Mouse (Mus musculus) stomach, embryonic 14.5 days (tissue): ENCODE data around the gene Dclk2. TPM values are rescaled to one million over a fixed set of nuclear protein-coding genes. Genes with fewer than 3 reads are reported as not detected.

Source experiments
- ATAC-seq: fragments of 200-750 bp; cut with Nextera tagmentation; 2 replicates; pipeline ENCODE4 v1.8.0; 2017; ENCODE audit warnings: low read depth, moderate TSS enrichment; ENCODE audit not compliant: insufficient number of reproducible peaks, insufficient read depth, low FRiP score
- H3K27ac ChIP-seq: fragments of 300-500 bp; sonication (generic); 2 replicates; pipeline ENCODE4 v1.5.1; 2014; ENCODE audit warnings: mild to moderate bottlenecking, low read length, moderate library complexity, mixed read lengths
- H3K27me3 ChIP-seq: fragments of 300-500 bp; sonication (generic); 2 replicates; pipeline ENCODE4 v1.6.1; 2014; ENCODE audit warnings: low read length, control low read depth, mixed read lengths; ENCODE audit not compliant: control insufficient read depth, insufficient read depth
- H3K36me3 ChIP-seq: fragments of 300-500 bp; sonication (generic); 2 replicates; pipeline ENCODE4 v1.6.1; 2014; ENCODE audit warnings: mild to moderate bottlenecking, control low read depth, low read length, moderate library complexity, mixed read lengths; ENCODE audit not compliant: control insufficient read depth, insufficient read depth
- H3K4me1 ChIP-seq: fragments of 300-500 bp; sonication (generic); 2 replicates; pipeline ENCODE4 v1.6.1; 2014; ENCODE audit warnings: low read length, control low read depth, mixed read lengths; ENCODE audit not compliant: control insufficient read depth, insufficient read depth
- H3K4me2 ChIP-seq: fragments of 300-500 bp; sonication (generic); replicated peaks from 2 replicates; pipeline ENCODE4 v1.6.1; 2014; ENCODE audit warnings: low read depth, low read length, control low read depth
- H3K4me3 ChIP-seq: fragments of 300-500 bp; sonication (generic); 2 replicates; pipeline ENCODE4 v1.5.1; 2014; ENCODE audit warnings: low read depth, low read length, control low read depth
- H3K9ac ChIP-seq: fragments of 300-500 bp; sonication (generic); replicated peaks from 2 replicates; pipeline ENCODE4 v1.6.1; 2014; ENCODE audit warnings: low read depth, mild to moderate bottlenecking, control low read depth, low read length, moderate library complexity, mixed read lengths
- H3K9me3 ChIP-seq: fragments of 300-500 bp; sonication (generic); 2 replicates; pipeline ENCODE4 v1.6.1; 2016; ENCODE audit warnings: low read depth, low read length, control low read depth; ENCODE audit not compliant: control insufficient read depth
- WGBS: fragments of 180-500 bp; shearing (Covaris S2); extraction: QIAGEN DNeasy Blood & Tissue Kit; methylation state at CpG from one replicate; pipeline ENCODE4 v1.1.7; 2014; 5-methylcytosine and 5-hydroxymethylcytosine counted together
- polyA plus RNA-seq: library from polyadenylated mRNA; unstranded; fragments of >200 nt; fragmentation: Nextera tagmentation; extraction: Ambion mirVana; gene quantifications from 2 replicates; pipeline ENCODE4 v1.2.1, GENCODE M21; 2014

The Dclk2 gene
- polyA plus RNA-seq, 1 experiment from 2014 or later: 6.7 TPM

DNA sequence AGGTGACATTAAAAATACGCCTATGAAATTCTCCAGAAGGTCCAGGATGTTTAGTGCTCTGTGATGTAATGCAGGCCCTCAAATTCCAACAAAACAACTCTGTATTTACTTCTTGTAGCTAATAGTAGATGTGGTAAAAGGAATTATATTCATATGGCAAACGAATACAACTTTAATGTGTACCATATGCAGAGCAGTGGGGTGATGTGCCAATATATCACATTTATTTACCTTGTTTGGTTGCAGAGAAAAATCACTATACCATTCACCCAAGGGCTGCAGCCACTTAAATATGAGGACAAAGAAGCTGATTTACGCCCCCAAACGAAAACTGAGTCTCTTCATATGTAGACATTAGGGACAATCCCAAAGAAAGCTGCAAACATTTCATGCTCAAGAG lies 158.2 kb downstream of the Dclk2 start:
- no peaks in the 10 kb centered on the region for H3K9me3 ChIP-seq
- H3K36me3 ChIP-seq: no peaks in the 10 kb centered on the region
- no peak overlapping the region for H3K27ac ChIP-seq
- H3K4me1 ChIP-seq: no peaks in the 10 kb centered on the region
- H3K4me3 ChIP-seq: no peak overlapping the region
- no peak for ATAC-seq
- no peaks in the 10 kb centered on the region for H3K27me3 ChIP-seq
- WGBS: 89% methylated on average over 4 of the region's 4 CpGs
- H3K9ac ChIP-seq: no peak overlapping the region
- H3K4me2 ChIP-seq: no peak overlapping the region

DNA sequence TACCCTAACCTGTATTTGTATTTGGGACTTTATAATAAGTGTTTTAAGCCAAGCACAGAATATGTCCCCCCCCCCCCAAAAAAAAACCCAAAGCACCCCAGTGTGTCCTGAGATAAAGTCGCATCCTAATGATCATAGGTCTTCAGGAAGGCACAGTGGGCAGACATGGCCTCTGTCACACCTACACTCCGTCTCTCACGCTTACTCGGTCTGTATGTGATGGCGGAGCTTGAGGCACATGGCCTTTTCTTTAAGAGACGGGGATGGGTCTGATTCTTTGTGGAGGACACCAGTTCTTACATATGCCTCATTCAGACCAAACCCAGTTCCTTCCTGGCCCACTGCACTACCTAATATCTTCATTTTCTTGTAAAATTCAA lies 158.6 kb downstream of the Dclk2 start:
- no peak overlapping the region for H3K9ac ChIP-seq
- no peak for ATAC-seq
- no peaks in the 10 kb centered on the region for H3K9me3 ChIP-seq
- no peaks in the 10 kb centered on the region for H3K4me1 ChIP-seq
- no peak overlapping the region for H3K27ac ChIP-seq
- no peaks in the 10 kb centered on the region for H3K36me3 ChIP-seq
- H3K27me3 ChIP-seq: no peaks in the 10 kb centered on the region
- no peak overlapping the region for H3K4me3 ChIP-seq
- WGBS: 91% methylated on average over 6 of the region's 6 CpGs
- H3K4me2 ChIP-seq: no peak overlapping the region

DNA sequence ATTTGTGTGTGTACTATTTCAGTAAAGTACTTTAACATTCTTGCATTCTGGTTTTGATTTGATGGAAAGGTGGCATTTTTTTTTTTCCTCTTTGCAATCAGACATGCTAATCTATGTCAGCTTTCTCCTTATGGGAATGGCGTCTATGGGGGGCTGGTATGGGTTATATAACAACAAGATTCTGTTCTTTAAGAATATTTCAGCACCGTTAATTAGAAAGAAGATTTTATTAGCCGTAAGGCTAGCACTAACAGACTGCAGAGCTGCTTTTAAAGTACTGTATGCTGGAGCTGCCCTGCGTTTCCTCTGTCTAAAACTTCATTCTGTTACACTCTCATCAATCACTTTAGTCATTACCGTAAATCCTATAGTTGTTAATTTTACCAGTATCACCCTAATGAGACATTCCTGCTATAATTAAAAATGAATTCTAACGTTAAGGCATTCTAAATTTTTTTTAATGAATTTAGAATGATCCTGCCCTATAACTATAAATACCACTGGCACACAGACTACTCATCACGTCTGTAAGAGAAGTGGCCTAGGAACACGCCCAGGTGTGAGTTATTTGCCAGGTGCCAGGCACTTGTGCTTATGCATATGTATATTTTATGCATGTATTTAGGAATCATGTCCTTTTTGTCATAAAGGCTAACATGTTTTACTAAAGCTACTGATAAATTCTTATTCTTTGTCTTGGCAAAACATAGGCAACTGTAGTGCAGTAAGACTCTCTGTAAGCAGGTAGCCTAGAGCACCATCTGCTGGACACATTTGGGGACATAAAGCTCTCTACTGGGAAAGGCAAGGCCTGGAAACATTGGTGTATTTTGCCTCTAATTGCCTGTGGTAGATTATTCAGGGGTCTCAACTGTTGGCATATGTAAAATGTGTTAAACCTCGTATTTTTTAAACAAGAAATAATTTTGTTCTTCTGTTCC lies 159.3 kb downstream of the Dclk2 start:
- Histone ChIP-seq H3K27me3 (no peaks in the 10 kb centered on the region), H3K4me2 (no peak overlapping the region), H3K4me1 (no peaks in the 10 kb centered on the region), H3K27ac (no peak overlapping the region), H3K4me3 (no peak overlapping the region), H3K9ac (no peak overlapping the region), H3K36me3 (no peaks in the 10 kb centered on the region), H3K9me3 (no peaks in the 10 kb centered on the region)
- no peak for ATAC-seq
- WGBS: 66% methylated on average over 9 of the region's 9 CpGs

DNA sequence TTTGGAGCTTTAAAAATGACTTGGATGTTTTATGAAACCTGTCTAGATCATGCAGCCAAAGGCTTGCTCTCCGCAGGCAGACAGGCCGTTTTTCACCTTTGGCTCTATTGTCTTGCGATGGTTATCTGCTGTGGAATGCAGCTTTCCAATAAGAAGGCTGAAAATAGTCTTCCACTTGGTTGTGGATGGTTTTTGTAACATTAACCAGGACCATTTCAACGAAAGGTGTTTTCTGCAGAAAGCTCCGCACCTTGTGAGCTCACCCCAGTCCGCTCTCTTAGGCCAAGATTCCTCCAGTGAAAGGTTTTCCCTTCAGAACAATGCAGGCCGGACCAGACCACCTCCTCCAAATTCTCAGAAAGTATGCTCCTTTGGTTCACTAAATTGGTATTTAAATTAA lies 160.2 kb downstream of the Dclk2 start:
- 59% methylated on average over 7 of the region's 7 CpGs for WGBS
- no peaks in the 10 kb centered on the region for H3K27me3 ChIP-seq
- H3K4me1 ChIP-seq: no peaks in the 10 kb centered on the region
- H3K9ac ChIP-seq: no peak overlapping the region
- no peak overlapping the region for H3K27ac ChIP-seq
- no peaks in the 10 kb centered on the region for H3K36me3 ChIP-seq
- no peak overlapping the region for H3K4me2 ChIP-seq
- H3K9me3 ChIP-seq: no peaks in the 10 kb centered on the region
- no peak overlapping the region for H3K4me3 ChIP-seq
- no peak for ATAC-seq

DNA sequence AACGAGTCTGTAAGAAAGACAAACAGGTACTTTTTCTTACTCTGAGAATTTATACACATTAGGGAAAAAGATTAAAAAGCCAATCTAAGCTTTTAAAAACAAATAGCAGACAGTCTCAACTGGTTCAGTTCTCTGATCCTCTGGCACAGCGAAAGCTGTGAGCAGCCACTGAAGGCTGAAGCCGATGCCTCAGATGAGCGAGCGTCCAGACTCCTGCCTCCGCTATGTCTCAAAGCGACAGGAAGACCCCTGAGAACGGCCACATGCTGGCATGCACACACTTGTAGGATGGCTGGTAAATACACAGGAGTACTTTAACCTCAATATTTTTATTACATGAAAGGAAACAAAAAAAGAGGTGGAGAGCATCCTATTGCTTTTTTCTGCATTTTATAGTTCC lies 160.8 kb downstream of the Dclk2 start:
- Histone ChIP-seq H3K9me3 (no peaks in the 10 kb centered on the region), H3K36me3 (no peaks in the 10 kb centered on the region), H3K4me1 (no peaks in the 10 kb centered on the region), H3K4me2 (no peak overlapping the region), H3K9ac (no peak overlapping the region), H3K27me3 (no peaks in the 10 kb centered on the region), H3K4me3 (no peak overlapping the region), H3K27ac (no peak overlapping the region)
- ATAC-seq: no peak
- 71% methylated on average over 8 of the region's 8 CpGs for WGBS

DNA sequence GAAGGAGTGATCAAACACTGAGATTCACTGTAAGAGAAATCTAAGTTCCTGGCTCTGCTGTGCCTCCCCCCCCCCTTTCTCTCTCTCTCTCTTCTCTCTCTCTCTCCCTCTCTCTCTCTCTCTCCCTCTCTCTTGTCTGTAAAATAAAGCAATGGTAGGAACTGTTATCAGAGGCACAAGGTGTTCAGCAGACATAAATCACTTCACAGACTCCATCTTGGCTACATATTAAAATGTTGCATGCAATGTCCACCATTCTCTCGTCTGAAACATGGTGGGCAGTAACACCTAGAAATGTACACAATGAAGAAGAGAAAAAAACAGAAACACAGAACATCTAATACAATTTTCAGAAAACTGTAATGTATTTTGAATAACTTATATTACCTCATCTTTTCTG lies 161.3 kb downstream of the Dclk2 start:
- no peaks in the 10 kb centered on the region for H3K4me1 ChIP-seq
- H3K27ac ChIP-seq: no peak overlapping the region
- H3K4me3 ChIP-seq: no peak overlapping the region
- no peaks in the 10 kb centered on the region for H3K36me3 ChIP-seq
- no peak for ATAC-seq
- no peak overlapping the region for H3K4me2 ChIP-seq
- no peaks in the 10 kb centered on the region for H3K27me3 ChIP-seq
- 66% methylated on average over 1 of the region's 1 CpGs for WGBS
- H3K9ac ChIP-seq: no peak overlapping the region
- H3K9me3 ChIP-seq: no peaks in the 10 kb centered on the region

DNA sequence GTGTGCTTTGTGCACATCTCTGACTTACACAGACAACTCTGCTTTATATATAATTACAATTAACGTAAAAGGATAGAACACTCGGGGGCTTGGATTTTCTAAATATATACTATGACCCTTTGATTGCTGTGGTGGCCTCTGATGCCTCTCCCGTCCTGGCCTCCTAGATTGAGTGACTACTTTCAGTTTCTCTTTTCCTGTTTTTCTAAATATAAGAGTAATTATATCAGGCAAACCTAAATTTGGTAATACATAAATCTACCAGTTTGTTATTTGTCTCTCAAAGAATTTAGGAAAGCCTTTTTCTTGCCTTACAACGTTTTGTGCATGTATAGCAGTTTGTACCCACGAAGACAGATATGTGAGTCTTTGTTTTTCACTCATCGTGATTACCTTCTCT lies 161.9 kb downstream of the Dclk2 start:
- H3K27ac ChIP-seq: no peak overlapping the region
- no peak overlapping the region for H3K9ac ChIP-seq
- H3K36me3 ChIP-seq: no peaks in the 10 kb centered on the region
- H3K4me2 ChIP-seq: no peak overlapping the region
- no peaks in the 10 kb centered on the region for H3K4me1 ChIP-seq
- no peaks in the 10 kb centered on the region for H3K27me3 ChIP-seq
- no peaks in the 10 kb centered on the region for H3K9me3 ChIP-seq
- H3K4me3 ChIP-seq: no peak overlapping the region
- WGBS: 72% methylated on average over 6 of the region's 6 CpGs
- no peak for ATAC-seq

DNA sequence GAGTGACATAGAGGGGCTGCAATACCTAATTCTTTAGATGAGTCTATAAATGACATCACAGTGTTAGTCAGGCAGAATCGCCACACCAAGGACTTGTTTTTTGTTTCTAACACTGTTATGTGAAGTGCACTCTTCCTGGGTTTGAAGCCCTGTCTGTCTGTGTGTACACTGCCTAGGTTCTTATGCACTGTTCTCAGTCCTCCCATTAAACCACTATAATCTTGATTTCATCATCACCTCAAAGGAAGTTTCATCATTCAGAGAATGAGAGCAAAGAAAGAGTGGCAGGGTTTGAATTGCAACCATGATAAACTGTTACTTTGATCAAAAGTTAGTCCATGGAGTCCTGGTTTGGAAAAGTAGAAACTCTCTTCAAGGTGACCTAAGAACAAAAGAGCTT lies 164.1 kb downstream of the Dclk2 start:
- Histone ChIP-seq H3K27ac (no peak overlapping the region), H3K4me3 (no peak overlapping the region), H3K27me3 (no peaks in the 10 kb centered on the region), H3K4me1 (no peaks in the 10 kb centered on the region), H3K36me3 (no peaks in the 10 kb centered on the region), H3K4me2 (no peak overlapping the region), H3K9me3 (no peaks in the 10 kb centered on the region), H3K9ac (no peak overlapping the region)
- ATAC-seq: no peak
- 95% methylated on average over 1 of the region's 1 CpGs for WGBS
